Mouse (Mus musculus): Measurements from ENCODE around the gene Olfr1120. TPM values are rescaled to one million over a fixed set of nuclear protein-coding genes. Genes with fewer than 3 reads are reported as not detected.

The Olfr1120 gene
- polyA plus RNA-seq (2015; fragmentation: Nextera tagmentation; extraction: Ambion mirVana): not detected in 2 replicates

DNA sequence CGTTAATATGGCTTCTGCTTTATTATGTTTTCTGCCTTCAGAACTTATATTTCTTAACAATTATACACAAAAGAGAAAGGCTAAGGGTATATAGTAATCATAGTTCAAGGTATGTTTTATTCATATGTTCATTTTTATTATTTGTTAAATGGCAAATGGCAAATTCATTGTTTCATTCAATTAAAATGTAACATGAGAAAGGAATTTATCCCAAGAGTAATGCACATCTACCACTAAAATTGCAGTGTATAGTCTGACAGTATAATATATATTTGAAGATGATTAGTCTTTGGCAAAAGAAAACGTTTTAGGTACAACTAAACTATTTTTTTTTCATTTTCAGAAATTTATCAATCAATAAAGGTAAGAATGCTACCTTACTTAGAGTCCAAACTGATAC is at the start of gene Olfr1120:
Olfr1120 (plus strand) TSS at position 301 of the 400 bp plus-strand sequence.

DNA sequence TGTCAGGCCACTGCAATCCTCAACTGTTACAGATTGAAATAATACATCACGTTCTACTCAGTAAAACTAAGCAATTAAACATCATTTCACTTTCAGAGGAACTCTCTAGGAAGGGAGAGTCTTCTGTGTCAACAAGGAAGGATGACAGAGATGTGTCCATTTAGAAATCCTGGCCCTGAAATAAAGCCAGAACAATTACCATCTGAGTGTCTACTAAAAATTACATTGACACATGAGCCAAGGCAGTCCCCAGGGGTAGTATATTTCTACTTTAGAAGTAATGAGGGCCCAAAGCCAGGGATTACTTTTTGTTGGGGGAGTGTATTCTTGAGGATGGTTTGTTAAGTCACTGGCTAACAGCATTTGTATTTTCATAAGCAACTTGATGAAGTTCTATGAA is 47.3 kb upstream of the Olfr1120 start, which contains the start of gene Olfr1118:
Olfr1118 (plus strand) TSS at position 301 of the 400 bp plus-strand sequence.

DNA sequence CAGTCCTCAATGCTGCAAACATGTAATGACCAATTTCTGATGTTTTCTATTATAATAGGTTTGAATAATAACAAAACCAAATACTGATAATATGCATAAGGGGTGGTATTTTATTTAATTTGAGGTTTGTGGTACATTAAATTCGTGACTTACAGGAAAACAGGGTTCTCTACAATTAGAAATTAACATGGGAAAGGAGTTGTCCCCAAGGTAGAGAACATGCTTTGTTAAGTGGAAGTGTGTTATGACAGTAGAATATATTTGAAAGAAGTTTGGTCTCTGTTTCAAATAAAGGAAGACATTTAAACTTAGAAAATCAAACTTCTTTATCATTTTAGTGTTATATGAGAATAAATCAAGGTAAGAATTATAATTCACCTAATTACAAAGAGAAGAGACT is 15.0 kb downstream of the Olfr1120 start, which contains the start of gene Olfr1121:
Olfr1121 (plus strand) TSS at position 301 of the 400 bp plus-strand sequence.

DNA sequence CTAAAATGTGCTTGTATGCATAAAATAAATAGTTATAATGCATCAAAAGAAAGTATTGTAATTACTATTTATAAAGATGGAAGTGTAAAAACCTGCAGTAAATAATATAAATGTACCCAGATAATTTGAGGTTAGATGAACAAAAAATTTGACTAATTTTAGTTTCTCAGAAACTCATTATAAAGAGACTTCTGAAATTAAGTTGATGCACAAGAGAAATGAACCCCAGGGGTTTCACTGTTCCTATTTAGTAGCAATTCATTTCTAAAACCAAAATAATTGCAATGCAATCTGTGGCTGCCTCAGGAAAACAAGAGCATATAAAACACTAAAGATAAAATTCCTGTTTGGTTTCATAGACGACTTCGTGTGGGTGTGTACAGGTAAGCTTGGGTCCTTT is 30.9 kb downstream of the Olfr1120 start, which contains the start of gene Olfr1122:
Olfr1122 (plus strand) TSS at position 301 of the 400 bp plus-strand sequence.

Other genes starting within 250 kb of the Olfr1120 start
- not detected in 2 replicates for gene Olfr259, start 240.2 kb upstream of the Olfr1120 start, polyA plus RNA-seq (2015; fragmentation: Nextera tagmentation; extraction: Ambion mirVana)
- not detected in 2 replicates for gene Olfr1110, start 214.5 kb upstream of the Olfr1120 start, polyA plus RNA-seq (2015; fragmentation: Nextera tagmentation; extraction: Ambion mirVana)
- gene Olfr1111, start 202.2 kb upstream of the Olfr1120 start, polyA plus RNA-seq (2015; fragmentation: Nextera tagmentation; extraction: Ambion mirVana): not detected in 2 replicates
- gene Olfr1112, start 167.0 kb upstream of the Olfr1120 start, polyA plus RNA-seq (2015; fragmentation: Nextera tagmentation; extraction: Ambion mirVana): not detected in 2 replicates
- gene Olfr1113, start 145.8 kb upstream of the Olfr1120 start, polyA plus RNA-seq (2015; fragmentation: Nextera tagmentation; extraction: Ambion mirVana): not detected in 2 replicates
- not detected in 2 replicates for gene Olfr1115, start 106.8 kb upstream of the Olfr1120 start, polyA plus RNA-seq (2015; fragmentation: Nextera tagmentation; extraction: Ambion mirVana)
- not detected in 2 replicates for gene Olfr1116, start 87.3 kb upstream of the Olfr1120 start, polyA plus RNA-seq (2015; fragmentation: Nextera tagmentation; extraction: Ambion mirVana)
- gene Olfr1118, start 47.2 kb upstream of the Olfr1120 start, polyA plus RNA-seq (2015; fragmentation: Nextera tagmentation; extraction: Ambion mirVana): not detected in 2 replicates
- gene Olfr1121, start 15.1 kb downstream of the Olfr1120 start, polyA plus RNA-seq (2015; fragmentation: Nextera tagmentation; extraction: Ambion mirVana): not detected in 2 replicates
- not detected in 2 replicates for gene Olfr1122, start 31.0 kb downstream of the Olfr1120 start, polyA plus RNA-seq (2015; fragmentation: Nextera tagmentation; extraction: Ambion mirVana)
- gene Olfr1123, start 61.8 kb downstream of the Olfr1120 start, polyA plus RNA-seq (2015; fragmentation: Nextera tagmentation; extraction: Ambion mirVana): not detected in 2 replicates
- gene Olfr1124, start 75.5 kb downstream of the Olfr1120 start, polyA plus RNA-seq (2015; fragmentation: Nextera tagmentation; extraction: Ambion mirVana): 0.05 TPM in 1 of 2 replicates, not detected in the other
- not detected in 2 replicates for gene Olfr1126, start 99.1 kb downstream of the Olfr1120 start, polyA plus RNA-seq (2015; fragmentation: Nextera tagmentation; extraction: Ambion mirVana)
- not detected in 2 replicates for gene Pramel7, start 142.3 kb downstream of the Olfr1120 start, polyA plus RNA-seq (2015; fragmentation: Nextera tagmentation; extraction: Ambion mirVana)
- gene Pramel6, start 151.8 kb downstream of the Olfr1120 start, polyA plus RNA-seq (2015; fragmentation: Nextera tagmentation; extraction: Ambion mirVana): not detected in 2 replicates
- not detected in 2 replicates for gene Olfr153, start 177.0 kb downstream of the Olfr1120 start, polyA plus RNA-seq (2015; fragmentation: Nextera tagmentation; extraction: Ambion mirVana)
- not detected in 2 replicates for gene Olfr1128, start 190.7 kb downstream of the Olfr1120 start, polyA plus RNA-seq (2015; fragmentation: Nextera tagmentation; extraction: Ambion mirVana)
- not detected in 2 replicates for gene Olfr1129, start 219.1 kb downstream of the Olfr1120 start, polyA plus RNA-seq (2015; fragmentation: Nextera tagmentation; extraction: Ambion mirVana)